Mouse (Mus musculus) heart, postnatal 0 days (tissue): ENCODE data around the gene E130114P18Rik.

Experiments used
- CTCF ChIP-seq: IDR thresholded peaks from 2 replicates; pipeline ENCODE4 v1.5.1; 2016; ENCODE audit warnings: antibody characterized with exemption, control low read depth, low read depth
- EP300 ChIP-seq: IDR thresholded peaks from 2 replicates; pipeline ENCODE4 v1.6.1; 2016; ENCODE audit warnings: antibody characterized with exemption, low read depth

- no peak for TF ChIP-seq CTCF
- TF ChIP-seq EP300, result no peak
Measured at GRCm38 (mm10) chr4:97786571-97786970, 8.7 kb upstream of the E130114P18Rik start.
